Mouse (Mus musculus): ENCODE measurements around the gene Lmtk3. TPM values are rescaled to one million over a fixed set of nuclear protein-coding genes. Genes with fewer than 3 reads are reported as not detected.

Lmtk3 gene
- total RNA-seq, 2 experiments from 2014 or later, result not detected

DNA sequence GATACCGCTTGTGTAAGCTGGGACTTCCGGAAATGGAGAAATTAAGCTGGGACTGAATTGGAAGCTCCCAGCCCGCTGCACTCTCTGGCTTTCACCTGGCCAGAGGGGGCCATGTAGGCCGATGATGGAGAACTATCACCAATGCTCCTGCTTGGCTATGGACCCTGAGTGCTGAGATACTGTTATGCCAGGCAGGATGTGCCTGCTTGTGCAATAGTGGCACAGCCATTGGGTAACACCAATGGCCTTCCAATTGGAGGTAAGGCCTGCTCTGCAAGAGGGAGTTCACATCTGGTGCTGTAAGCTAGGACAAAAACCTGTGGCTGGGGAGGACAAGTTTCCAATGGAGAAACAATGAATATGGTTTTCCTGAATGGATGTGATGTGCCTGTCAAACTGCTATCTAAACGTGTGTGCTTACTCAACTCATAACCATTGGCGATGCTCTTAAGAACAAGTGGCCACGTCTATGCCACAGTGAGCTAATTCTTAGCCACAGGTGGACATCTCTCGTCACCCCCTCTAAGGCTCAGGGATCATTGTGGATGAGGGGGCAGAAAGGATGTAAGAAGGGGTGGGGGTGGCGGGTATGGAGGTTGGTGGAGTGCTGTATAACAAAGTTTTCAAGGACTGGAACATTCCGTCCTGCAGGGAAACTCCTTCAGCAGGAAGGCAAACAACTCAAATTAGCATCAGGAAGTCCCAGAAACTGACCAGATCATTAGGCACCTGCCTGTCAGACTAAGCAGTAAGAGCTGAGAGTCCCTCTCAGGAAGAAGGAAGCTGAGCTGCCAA, 59.6 kb downstream of the Lmtk3 start:
- ATAC-seq (replicated peaks; ENCODE audit: low FRiP score, poor library complexity, severe bottlenecking), result no peak

DNA sequence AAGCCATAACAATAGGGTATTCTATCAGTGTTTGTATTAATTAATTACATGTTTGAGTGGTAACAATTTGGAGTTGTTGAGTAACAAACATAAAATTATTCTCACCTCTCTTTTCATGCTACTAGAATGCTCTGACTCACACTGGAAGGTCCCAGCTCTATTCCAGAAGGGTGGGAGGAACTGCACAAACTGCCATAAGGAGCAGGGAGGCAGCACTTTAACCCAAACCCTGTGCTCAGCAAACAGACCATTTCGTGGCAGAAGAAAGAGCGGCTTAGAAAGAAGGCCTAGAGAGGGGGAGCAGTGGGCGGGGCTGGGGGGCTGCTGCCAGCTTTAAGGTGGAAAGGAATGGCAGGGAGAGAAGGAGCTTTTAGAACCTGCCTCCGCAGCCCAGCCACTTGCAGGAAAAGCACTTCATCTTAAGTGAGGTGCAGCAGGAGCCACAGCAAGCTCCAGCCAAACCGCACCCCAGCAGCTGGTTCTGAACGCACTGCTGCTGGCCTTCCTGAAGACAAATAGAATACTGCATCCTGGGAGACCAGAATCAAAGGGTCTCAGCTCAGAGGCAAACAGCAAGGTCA, 65.0 kb downstream of the Lmtk3 start:
- ATAC-seq (replicated peaks; ENCODE audit: low FRiP score, poor library complexity, severe bottlenecking), result no peak

- no peak for ATAC-seq (replicated peaks; ENCODE audit: low FRiP score, poor library complexity, severe bottlenecking)
These were observed 67.1 kb downstream of the Lmtk3 start for GRCm38 (mm10) chr7:45850661-45851060.

DNA sequence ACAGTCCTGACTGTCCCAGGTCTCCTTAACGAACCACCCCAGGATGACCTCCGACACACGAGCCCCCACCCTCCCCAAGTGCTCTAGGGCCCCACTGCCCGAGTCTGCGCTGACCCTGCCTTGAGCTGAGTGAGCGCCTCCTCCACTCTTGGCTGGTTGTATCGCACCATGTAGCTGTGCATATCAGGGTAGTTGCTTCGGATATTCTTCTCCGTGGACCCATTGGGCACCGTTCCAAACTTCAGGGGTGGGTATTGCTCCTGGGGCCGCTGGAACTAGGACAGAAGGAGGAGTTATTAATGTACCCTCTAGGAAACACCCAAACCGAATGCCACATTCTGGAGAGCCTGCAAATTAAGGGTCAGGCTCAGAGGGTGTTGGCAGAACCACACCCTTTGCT, 69.6 kb downstream of the Lmtk3 start:
- ATAC-seq (replicated peaks; ENCODE audit: low FRiP score, poor library complexity, severe bottlenecking), result no peak

Other genes with a start within 250 kb of the Lmtk3 start
- gene Hsd17b14, start 228.8 kb upstream of the Lmtk3 start, total RNA-seq (2015; ENCODE audit: low replicate concordance), result not detected in 2 replicates
- not detected in 2 replicates for gene Hsd17b14, start 228.8 kb upstream of the Lmtk3 start, total RNA-seq (2017; ENCODE audit: low replicate concordance)
- 5.8 and 9.0 TPM in 2 replicates for gene Bcat2, start 213.6 kb upstream of the Lmtk3 start, total RNA-seq (2015; ENCODE audit: low replicate concordance)
- gene Bcat2, start 213.6 kb upstream of the Lmtk3 start, total RNA-seq (2017; ENCODE audit: low replicate concordance), result 10.7 and 11.2 TPM in 2 replicates
- not detected in 2 replicates for gene Fgf21, start 168.2 kb upstream of the Lmtk3 start, total RNA-seq (2015; ENCODE audit: low replicate concordance)
- gene Fgf21, start 168.2 kb upstream of the Lmtk3 start, total RNA-seq (2017; ENCODE audit: low replicate concordance), result not detected in 2 replicates
- not detected in 2 replicates for gene Fut1, start 166.4 kb upstream of the Lmtk3 start, total RNA-seq (2015; ENCODE audit: low replicate concordance)
- not detected in 2 replicates for gene Fut1, start 166.4 kb upstream of the Lmtk3 start, total RNA-seq (2017; ENCODE audit: low replicate concordance)
- not detected in 2 replicates for gene Izumo1, start 161.9 kb upstream of the Lmtk3 start, total RNA-seq (2015; ENCODE audit: low replicate concordance)
- not detected in 2 replicates for gene Izumo1, start 161.9 kb upstream of the Lmtk3 start, total RNA-seq (2017; ENCODE audit: low replicate concordance)
- not detected in 2 replicates for gene Rasip1, start 156.2 kb upstream of the Lmtk3 start, total RNA-seq (2015; ENCODE audit: low replicate concordance)
- gene Rasip1, start 156.2 kb upstream of the Lmtk3 start, total RNA-seq (2017; ENCODE audit: low replicate concordance), result not detected in 2 replicates
- gene Mamstr, start 143.8 kb upstream of the Lmtk3 start, total RNA-seq (2015; ENCODE audit: low replicate concordance), result not detected in 2 replicates
- not detected in 2 replicates for gene Mamstr, start 143.8 kb upstream of the Lmtk3 start, total RNA-seq (2017; ENCODE audit: low replicate concordance)
- gene Fut2, start 117.3 kb upstream of the Lmtk3 start, total RNA-seq (2015; ENCODE audit: low replicate concordance), result not detected in 2 replicates
- gene Fut2, start 117.3 kb upstream of the Lmtk3 start, total RNA-seq (2017; ENCODE audit: low replicate concordance), result not detected in 2 replicates
- gene Ntn5, start 99.7 kb upstream of the Lmtk3 start, total RNA-seq (2015; ENCODE audit: low replicate concordance), result not detected in 2 replicates
- gene Ntn5, start 99.7 kb upstream of the Lmtk3 start, total RNA-seq (2017; ENCODE audit: low replicate concordance), result not detected in 2 replicates
- gene Sec1, start 89.3 kb upstream of the Lmtk3 start, total RNA-seq (2015; ENCODE audit: low replicate concordance), result not detected in 2 replicates
- gene Sec1, start 89.3 kb upstream of the Lmtk3 start, total RNA-seq (2017; ENCODE audit: low replicate concordance), result not detected in 2 replicates
- not detected in 2 replicates for gene Car11, start 83.9 kb upstream of the Lmtk3 start, total RNA-seq (2015; ENCODE audit: low replicate concordance)
- gene Car11, start 83.9 kb upstream of the Lmtk3 start, total RNA-seq (2017; ENCODE audit: low replicate concordance), result not detected in 2 replicates
- gene Dbp, start 78.7 kb upstream of the Lmtk3 start, total RNA-seq (2015; ENCODE audit: low replicate concordance), result 1.5 and 1.9 TPM in 2 replicates
- gene Dbp, start 78.7 kb upstream of the Lmtk3 start, total RNA-seq (2017; ENCODE audit: low replicate concordance), result 0.77 and 2.2 TPM in 2 replicates
- gene Rpl18, start 68.3 kb upstream of the Lmtk3 start, total RNA-seq (2015; ENCODE audit: low replicate concordance), result 423 and 424 TPM in 2 replicates
- 286 and 289 TPM in 2 replicates for gene Rpl18, start 68.3 kb upstream of the Lmtk3 start, total RNA-seq (2017; ENCODE audit: low replicate concordance)
- 4.6 and 7.9 TPM in 2 replicates for gene Sphk2, start 65.7 kb upstream of the Lmtk3 start, total RNA-seq (2015; ENCODE audit: low replicate concordance)
- gene Sphk2, start 65.7 kb upstream of the Lmtk3 start, total RNA-seq (2017; ENCODE audit: low replicate concordance), result 2.1 and 2.6 TPM in 2 replicates
- not detected in 2 replicates for gene Fam83e, start 62.5 kb upstream of the Lmtk3 start, total RNA-seq (2015; ENCODE audit: low replicate concordance)
- gene Fam83e, start 62.5 kb upstream of the Lmtk3 start, total RNA-seq (2017; ENCODE audit: low replicate concordance), result not detected in 2 replicates
- not detected in 2 replicates for gene Spaca4, start 57.9 kb upstream of the Lmtk3 start, total RNA-seq (2015; ENCODE audit: low replicate concordance)
- gene Spaca4, start 57.9 kb upstream of the Lmtk3 start, total RNA-seq (2017; ENCODE audit: low replicate concordance), result not detected in 2 replicates
- not detected in 2 replicates for gene Sult2b1, start 931 bp downstream of the Lmtk3 start, total RNA-seq (2015; ENCODE audit: low replicate concordance)
- gene Sult2b1, start 931 bp downstream of the Lmtk3 start, total RNA-seq (2017; ENCODE audit: low replicate concordance), result not detected in 2 replicates
- gene Cyth2, start 30.8 kb downstream of the Lmtk3 start, total RNA-seq (2015; ENCODE audit: low replicate concordance), result 10.6 and 10.7 TPM in 2 replicates
- 11.6 and 14.5 TPM in 2 replicates for gene Cyth2, start 30.8 kb downstream of the Lmtk3 start, total RNA-seq (2017; ENCODE audit: low replicate concordance)
- 0.38 TPM in 1 of 2 replicates, not detected in the other for gene Kcnj14, start 41.0 kb downstream of the Lmtk3 start, total RNA-seq (2015; ENCODE audit: low replicate concordance)
- gene Kcnj14, start 41.0 kb downstream of the Lmtk3 start, total RNA-seq (2017; ENCODE audit: low replicate concordance), result 0.09 TPM in 1 of 2 replicates, not detected in the other
- gene Grwd1, start 47.2 kb downstream of the Lmtk3 start, total RNA-seq (2015; ENCODE audit: low replicate concordance), result 1.5 and 2.3 TPM in 2 replicates
- gene Grwd1, start 47.2 kb downstream of the Lmtk3 start, total RNA-seq (2017; ENCODE audit: low replicate concordance), result 0.43 and 3.1 TPM in 2 replicates
- gene Kdelr1, start 89.0 kb downstream of the Lmtk3 start, total RNA-seq (2015; ENCODE audit: low replicate concordance), result 31.3 and 67.2 TPM in 2 replicates
- 18.0 and 20.1 TPM in 2 replicates for gene Kdelr1, start 89.0 kb downstream of the Lmtk3 start, total RNA-seq (2017; ENCODE audit: low replicate concordance)
- not detected in 2 replicates for gene Grin2d, start 94.6 kb downstream of the Lmtk3 start, total RNA-seq (2015; ENCODE audit: low replicate concordance)
- gene Grin2d, start 94.6 kb downstream of the Lmtk3 start, total RNA-seq (2017; ENCODE audit: low replicate concordance), result 0.28 TPM in 1 of 2 replicates, not detected in the other
- gene Syngr4, start 113.0 kb downstream of the Lmtk3 start, total RNA-seq (2015; ENCODE audit: low replicate concordance), result 4.0 TPM in 1 of 2 replicates, not detected in the other
- gene Syngr4, start 113.0 kb downstream of the Lmtk3 start, total RNA-seq (2017; ENCODE audit: low replicate concordance), result not detected in 2 replicates
- gene Tmem143, start 113.2 kb downstream of the Lmtk3 start, total RNA-seq (2015; ENCODE audit: low replicate concordance), result 1.3 TPM in 1 of 2 replicates, not detected in the other
- gene Tmem143, start 113.2 kb downstream of the Lmtk3 start, total RNA-seq (2017; ENCODE audit: low replicate concordance), result 0.26 and 3.8 TPM in 2 replicates
- gene Emp3, start 137.7 kb downstream of the Lmtk3 start, total RNA-seq (2015; ENCODE audit: low replicate concordance), result 56.4 and 143 TPM in 2 replicates
- gene Emp3, start 137.7 kb downstream of the Lmtk3 start, total RNA-seq (2017; ENCODE audit: low replicate concordance), result 48.2 and 77.1 TPM in 2 replicates
- 2.5 TPM in 1 of 2 replicates, not detected in the other for gene Ccdc114, start 140.3 kb downstream of the Lmtk3 start, total RNA-seq (2015; ENCODE audit: low replicate concordance)
- 0.51 and 2.0 TPM in 2 replicates for gene Ccdc114, start 140.3 kb downstream of the Lmtk3 start, total RNA-seq (2017; ENCODE audit: low replicate concordance)
- not detected in 2 replicates for gene Abcc6, start 246.6 kb downstream of the Lmtk3 start, total RNA-seq (2015; ENCODE audit: low replicate concordance)
- gene Abcc6, start 246.6 kb downstream of the Lmtk3 start, total RNA-seq (2017; ENCODE audit: low replicate concordance), result not detected in 2 replicates
- gene Nomo1, start 250.0 kb downstream of the Lmtk3 start, total RNA-seq (2015; ENCODE audit: low replicate concordance), result 5.4 and 9.2 TPM in 2 replicates
- gene Nomo1, start 250.0 kb downstream of the Lmtk3 start, total RNA-seq (2017; ENCODE audit: low replicate concordance), result 6.1 and 8.5 TPM in 2 replicates